Mouse (Mus musculus) liver, adult 2 months (tissue): ENCODE results near the gene Crxos.

ENCODE experiments used
- CTCF ChIP-seq: fragments of 200-500 bp; IDR thresholded peaks from 2 replicates; pipeline ENCODE4 v1.5.1; 2011; ENCODE audit warnings: low read depth, low read length, control low read depth
- POLR2A ChIP-seq: fragments of 200-500 bp; IDR thresholded peaks from 2 replicates; pipeline ENCODE4 v1.6.1; 2011; ENCODE audit warnings: low read length, control low read depth; ENCODE audit not compliant: insufficient read depth; ENCODE audit errors: extremely low read depth

DNA sequence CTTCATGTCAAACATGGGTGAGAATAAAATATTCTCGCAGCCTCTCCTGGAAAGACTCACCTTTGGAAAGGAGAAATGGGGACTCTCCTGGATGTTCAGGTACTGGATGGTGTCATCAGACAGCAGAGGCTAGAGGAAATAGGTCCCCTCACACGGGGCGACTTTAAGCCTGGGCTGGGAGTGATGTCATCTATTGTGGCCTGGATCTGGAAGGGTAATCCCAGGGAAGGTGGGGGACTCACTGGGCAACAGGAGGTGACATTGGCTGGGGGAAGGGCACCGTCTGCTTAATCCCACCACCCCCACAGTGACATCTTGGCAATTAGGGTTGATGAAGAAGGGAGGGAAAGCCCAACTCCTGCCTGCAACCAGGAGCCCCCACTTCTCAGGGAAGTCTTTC lies 2.7 kb upstream of the Crxos start, which contains the start of gene Crx:
- no peak for TF ChIP-seq CTCF
- TF ChIP-seq POLR2A: no peak
